ENCODE assay signal across 11 mouse cellular contexts in genomic region chr1:183265921-183266467, GRCm38 (mm10). TPM values are rescaled to one million over a fixed set of nuclear protein-coding genes. Genes with fewer than 3 reads are reported as not detected.
DNase-seq lines count a peak whose midpoint lies in the region; ATAC-seq and TF ChIP-seq lines count a peak whose summit lies in the region.
"Had no signal": no experiment of that assay in that cellular context is flagged by ENCODE, and none has a peak within 500 bp of the region (broad histone marks: within the 10 kb centered on the region; RNA-seq: fewer than 3 reads in every experiment).

No protein-coding gene starts in this region.

- no peak overlapping the region for H3K9ac ChIP-seq in lung, embryonic 14.5 days
- no peak overlapping the region for H3K9ac ChIP-seq in embryonic facial prominence, embryonic 14.5 days (ENCODE audit: low read depth, low read length)
- no peak overlapping the region for H3K9ac ChIP-seq in forebrain, embryonic 16.5 days (replicated peaks; ENCODE audit: low read depth, low read length)
- H3K9ac ChIP-seq: embryonic facial prominence, embryonic 15.5 days had no signal

- peak; percentile 11 for DNase-seq in lung, embryonic 14.5 days
- DNase-seq in lung, adult 2 months: no peak
- peak; percentile 9 for DNase-seq in embryonic facial prominence, embryonic 14.5 days (ENCODE audit: low spot score)
- peak; percentile 10 for DNase-seq in lung, postnatal 25 days (ENCODE audit: low spot score)
- peak; percentile 58 for DNase-seq in thymus, postnatal 25 days
- DNase-seq in layer of hippocampus, postnatal 36 days: no peak
- no peak for DNase-seq in right cerebral cortex, postnatal 25 days
- DNase-seq: gastrocnemius, postnatal 14 days had no signal

- no peaks in the 10 kb centered on the region for H3K4me1 ChIP-seq in lung, embryonic 14.5 days (ENCODE audit: insufficient read depth)
- no peaks in the 10 kb centered on the region; the same call in 1 of the 2 replicates for H3K4me1 ChIP-seq in lung, adult 2 months (ENCODE audit: control insufficient read depth, insufficient read depth, low read length)
- H3K4me1 ChIP-seq in embryonic facial prominence, embryonic 14.5 days (ENCODE audit: control insufficient read depth, insufficient read depth, low read length): no peaks in the 10 kb centered on the region
- H3K4me1 ChIP-seq in forebrain, embryonic 16.5 days (replicated peaks; ENCODE audit: control insufficient read depth, insufficient read depth, low read length): no peaks in the 10 kb centered on the region
- H3K4me1 ChIP-seq: embryonic facial prominence, embryonic 15.5 days had no signal

- H3K9me3 ChIP-seq in lung, embryonic 14.5 days (ENCODE audit: low read depth, low read length): no peaks in the 10 kb centered on the region
- no peaks in the 10 kb centered on the region for H3K9me3 ChIP-seq in embryonic facial prominence, embryonic 14.5 days (ENCODE audit: control insufficient read depth, low read length)
- H3K9me3 ChIP-seq in forebrain, embryonic 16.5 days (ENCODE audit: control insufficient read depth, low read length): no peaks in the 10 kb centered on the region
- H3K9me3 ChIP-seq: embryonic facial prominence, embryonic 15.5 days had no signal

- no peak for ATAC-seq in lung, embryonic 14.5 days (ENCODE audit: insufficient read depth)
- ATAC-seq in embryonic facial prominence, embryonic 14.5 days (ENCODE audit: low read depth): no peak
- ATAC-seq in forebrain, embryonic 16.5 days: no peak

- WGBS in lung, embryonic 14.5 days: 43% methylated on average over 14 of the region's 14 CpGs
- WGBS in lung, adult 2 months: 44% methylated on average over 14 of the region's 14 CpGs
- 63% methylated on average over 14 of the region's 14 CpGs for WGBS in embryonic facial prominence, embryonic 14.5 days
- whole genome bisulfite sequencing in forebrain, embryonic 16.5 days: 78% methylated on average over 14 of the region's 14 CpGs

- TF ChIP-seq POLR2A in lung, adult 2 months (IDR thresholded peaks at IDR 0.05; ENCODE audit: borderline replicate concordance, extremely low read depth, low read depth, low read length): no peak

- TF ChIP-seq CTCF in lung, embryonic 14.5 days (IDR thresholded peaks at IDR 0.05; ENCODE audit: low read depth): no peak
- no peak for TF ChIP-seq CTCF in lung, adult 2 months (IDR thresholded peaks at IDR 0.05; ENCODE audit: insufficient read depth, low read length)

- H3K4me2 ChIP-seq in lung, embryonic 14.5 days: no peak overlapping the region
- no peak overlapping the region for H3K4me2 ChIP-seq in embryonic facial prominence, embryonic 14.5 days (ENCODE audit: low read depth, low read length)
- H3K4me2 ChIP-seq in forebrain, embryonic 16.5 days (ENCODE audit: low read length): no peak overlapping the region
- H3K4me2 ChIP-seq: embryonic facial prominence, embryonic 15.5 days had no signal

- H3K4me3 ChIP-seq in lung, embryonic 14.5 days (ENCODE audit: low read depth, low read length): no peak overlapping the region
- H3K4me3 ChIP-seq in lung, adult 2 months (replicated peaks; ENCODE audit: extremely low read depth, low read depth, low read length): no peak overlapping the region
- no peak overlapping the region for H3K4me3 ChIP-seq in embryonic facial prominence, embryonic 14.5 days (ENCODE audit: low read depth, low read length)
- no peak overlapping the region for H3K4me3 ChIP-seq in forebrain, embryonic 16.5 days (replicated peaks; ENCODE audit: low read length)
- H3K4me3 ChIP-seq: embryonic facial prominence, embryonic 15.5 days had no signal

- no peaks in the 10 kb centered on the region for H3K36me3 ChIP-seq in lung, embryonic 14.5 days (ENCODE audit: insufficient read depth)
- no peaks in the 10 kb centered on the region for H3K36me3 ChIP-seq in embryonic facial prominence, embryonic 14.5 days (ENCODE audit: control insufficient read depth, insufficient read depth, low read length)
- no peaks in the 10 kb centered on the region for H3K36me3 ChIP-seq in forebrain, embryonic 16.5 days (ENCODE audit: control insufficient read depth, insufficient read depth)
- H3K36me3 ChIP-seq: embryonic facial prominence, embryonic 15.5 days had no signal

- no peaks in the 10 kb centered on the region for H3K27me3 ChIP-seq in lung, embryonic 14.5 days (ENCODE audit: insufficient read depth, low read length)
- H3K27me3 ChIP-seq in embryonic facial prominence, embryonic 14.5 days (replicated peaks; ENCODE audit: control insufficient read depth, insufficient read depth, low read length): no peaks in the 10 kb centered on the region
- H3K27me3 ChIP-seq in forebrain, embryonic 16.5 days (replicated peaks; ENCODE audit: control insufficient read depth, insufficient read depth, low read length): no peaks in the 10 kb centered on the region
- H3K27me3 ChIP-seq: embryonic facial prominence, embryonic 15.5 days had no signal

- no peak overlapping the region for H3K27ac ChIP-seq in lung, embryonic 14.5 days (ENCODE audit: low read depth)
- H3K27ac ChIP-seq in embryonic facial prominence, embryonic 14.5 days (replicated peaks; ENCODE audit: low read depth, low read length): no peak overlapping the region
- H3K27ac ChIP-seq in forebrain, embryonic 16.5 days (ENCODE audit: low read length): no peak overlapping the region
- H3K27ac ChIP-seq: embryonic facial prominence, embryonic 15.5 days; kidney, postnatal 0 days had no signal

RNA-seq across cellular contexts. Expression of gene Aida, which starts 30.4 kb away (rescaled TPM):
- 25.2 and 27.6 TPM in 2 replicates for polyA plus RNA-seq in lung, embryonic 14.5 days (2014; fragmentation: Nextera tagmentation; extraction: Ambion mirVana)
- 14.7 and 24.7 TPM in 2 replicates for polyA plus RNA-seq in lung, adult 2 months (2012; rRNA removed)
- 35.5 and 40.8 TPM in 2 replicates for polyA plus RNA-seq in embryonic facial prominence, embryonic 14.5 days (2014; fragmentation: Nextera tagmentation; extraction: Ambion mirVana)
- 51.6 and 51.7 TPM in 2 replicates for polyA plus RNA-seq in forebrain, embryonic 16.5 days (2015; fragmentation: Nextera tagmentation; extraction: Ambion mirVana)
- total RNA-seq in layer of hippocampus, postnatal 36 days (2021): 10 to 100 TPM; 46.3 to 47.3 TPM

RNA-seq across cellular contexts. Expression of gene Brox, which starts 31.1 kb away (rescaled TPM):
- polyA plus RNA-seq in lung, embryonic 14.5 days (2014; fragmentation: Nextera tagmentation; extraction: Ambion mirVana): 42.0 and 45.3 TPM in 2 replicates
- polyA plus RNA-seq in lung, adult 2 months (2012; rRNA removed): 14.9 and 19.3 TPM in 2 replicates
- 49.4 and 50.4 TPM in 2 replicates for polyA plus RNA-seq in embryonic facial prominence, embryonic 14.5 days (2014; fragmentation: Nextera tagmentation; extraction: Ambion mirVana)
- polyA plus RNA-seq in forebrain, embryonic 16.5 days (2015; fragmentation: Nextera tagmentation; extraction: Ambion mirVana): 120 and 132 TPM in 2 replicates
- total RNA-seq in layer of hippocampus, postnatal 36 days (2021): 10 to 100 TPM; 52.1 to 59.6 TPM

RNA-seq across cellular contexts. Expression of gene Disp1, which starts 44.7 kb away (rescaled TPM):
- 7.8 and 9.1 TPM in 2 replicates for polyA plus RNA-seq in lung, embryonic 14.5 days (2014; fragmentation: Nextera tagmentation; extraction: Ambion mirVana)
- polyA plus RNA-seq in lung, adult 2 months (2012; rRNA removed): 9.2 and 9.7 TPM in 2 replicates
- polyA plus RNA-seq in embryonic facial prominence, embryonic 14.5 days (2014; fragmentation: Nextera tagmentation; extraction: Ambion mirVana): 17.9 and 21.7 TPM in 2 replicates
- polyA plus RNA-seq in forebrain, embryonic 16.5 days (2015; fragmentation: Nextera tagmentation; extraction: Ambion mirVana): 6.4 and 7.1 TPM in 2 replicates
- 1 to 10 TPM; 3.5 to 3.6 TPM for total RNA-seq in layer of hippocampus, postnatal 36 days (2021)

Comparison
In these comparisons a context has a peak if more than half of its experiments do, and no peak if none do; other contexts are left out.
1. DNase-seq: peak in lung, embryonic 14.5 days (single experiment), embryonic facial prominence, embryonic 14.5 days (single experiment), lung, postnatal 25 days (single experiment) and thymus, postnatal 25 days (single experiment); none in lung, adult 2 months (single experiment), layer of hippocampus, postnatal 36 days (0 of 2) and right cerebral cortex, postnatal 25 days (single experiment).